Mouse (Mus musculus) embryo, embryonic 10.5 days (tissue): ENCODE measurements around the gene Ccdc183.

Experiments used
- DNase-seq: peaks from one replicate; pipeline ENCODE4 v3.0.0-alpha.2; 2015; ENCODE audit warnings: low spot score

The Ccdc183 gene

GRCm38 (mm10) chr2:25577951-25578795, 39.3 kb downstream of the Ccdc183 start:
- DNase-seq: peak; percentile 59

DNA sequence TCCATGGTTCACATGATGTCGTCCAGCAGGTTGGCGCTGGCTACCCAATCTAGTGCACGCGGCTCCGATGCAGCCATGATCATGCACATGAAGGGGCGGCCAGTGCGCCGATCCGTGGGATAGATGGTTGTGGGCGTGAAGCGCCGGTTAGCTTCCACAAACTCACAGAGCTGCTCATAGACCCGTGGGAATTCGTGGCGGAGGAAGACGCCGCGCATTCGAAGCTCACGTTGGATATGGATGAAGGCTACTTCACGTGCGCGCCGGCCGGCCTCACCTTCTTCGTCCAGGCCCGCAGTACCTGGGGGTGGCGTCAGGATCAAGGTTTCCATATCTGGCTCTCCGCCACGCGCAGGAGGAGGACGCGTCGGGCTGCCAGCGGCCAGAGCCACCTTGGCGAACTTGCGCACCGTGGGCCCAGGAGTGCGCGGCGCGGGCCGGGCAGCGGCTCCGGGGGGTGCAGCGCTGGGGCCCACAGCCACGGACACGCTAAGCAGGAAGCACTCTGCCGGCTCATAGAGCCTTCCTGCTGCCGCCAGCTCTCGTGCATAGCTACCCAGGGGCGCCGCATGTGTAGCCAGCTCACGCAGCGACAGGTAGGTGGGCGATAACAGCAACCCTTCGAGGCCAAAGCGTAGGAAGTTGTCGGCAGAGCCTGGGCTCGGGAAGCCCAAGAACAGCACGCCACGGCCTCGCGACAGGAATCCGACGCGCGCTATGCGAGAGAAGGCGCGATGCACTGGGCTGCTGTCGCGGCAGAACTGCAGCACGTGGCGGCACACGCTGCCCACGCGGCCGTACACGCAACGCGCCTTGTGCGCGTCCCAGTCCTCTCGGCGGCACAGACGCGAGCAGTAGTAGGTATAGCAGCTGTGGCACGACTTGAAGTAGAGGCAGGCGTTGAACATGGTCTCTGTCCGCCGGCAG, 40.2 kb downstream of the Ccdc183 start:
- no peak for DNase-seq

DNA sequence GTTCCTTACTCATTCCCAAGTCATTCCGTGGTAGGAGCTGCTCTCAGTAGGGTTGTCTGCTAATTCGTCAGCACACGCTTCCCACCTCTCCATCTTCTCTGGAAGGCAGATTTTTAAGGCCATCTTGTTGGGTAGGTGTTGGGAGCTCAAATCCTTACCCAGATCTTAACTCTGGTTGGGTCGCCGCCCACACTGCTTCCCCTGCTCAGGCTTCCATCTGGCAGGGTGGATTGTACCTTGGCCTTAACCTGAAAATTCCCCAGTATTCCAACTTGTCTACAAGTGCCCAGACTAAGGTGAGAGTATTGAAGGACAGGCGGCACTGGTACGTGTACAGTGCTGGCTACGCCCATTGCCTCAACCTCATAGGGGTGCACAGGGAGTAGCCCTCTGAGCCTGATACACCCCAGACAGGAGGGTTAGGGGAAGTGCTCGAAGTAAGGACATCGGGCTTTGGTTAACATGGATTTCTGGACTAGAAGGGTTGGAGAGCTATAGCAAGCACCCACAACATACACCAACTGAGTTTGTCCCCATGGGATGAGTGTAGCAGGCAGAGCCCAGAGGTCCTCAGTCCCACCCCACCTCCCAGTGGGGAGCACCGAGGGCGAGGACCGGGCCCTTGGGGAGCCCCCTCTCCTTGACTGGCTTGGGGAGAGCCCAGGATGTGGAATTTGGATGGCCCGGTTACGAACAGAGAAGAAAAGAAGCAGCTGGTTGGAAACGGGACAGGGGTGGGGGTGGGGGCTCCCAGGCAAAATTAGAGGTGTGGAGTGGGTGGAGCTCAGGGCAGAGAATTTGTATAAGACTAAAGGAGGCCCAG, 41.2 kb downstream of the Ccdc183 start:
- DNase-seq: no peak

- DNase-seq: peak; percentile 61
Measured at GRCm38 (mm10) chr2:25575432-25576027, 41.9 kb downstream of the Ccdc183 start.

DNA sequence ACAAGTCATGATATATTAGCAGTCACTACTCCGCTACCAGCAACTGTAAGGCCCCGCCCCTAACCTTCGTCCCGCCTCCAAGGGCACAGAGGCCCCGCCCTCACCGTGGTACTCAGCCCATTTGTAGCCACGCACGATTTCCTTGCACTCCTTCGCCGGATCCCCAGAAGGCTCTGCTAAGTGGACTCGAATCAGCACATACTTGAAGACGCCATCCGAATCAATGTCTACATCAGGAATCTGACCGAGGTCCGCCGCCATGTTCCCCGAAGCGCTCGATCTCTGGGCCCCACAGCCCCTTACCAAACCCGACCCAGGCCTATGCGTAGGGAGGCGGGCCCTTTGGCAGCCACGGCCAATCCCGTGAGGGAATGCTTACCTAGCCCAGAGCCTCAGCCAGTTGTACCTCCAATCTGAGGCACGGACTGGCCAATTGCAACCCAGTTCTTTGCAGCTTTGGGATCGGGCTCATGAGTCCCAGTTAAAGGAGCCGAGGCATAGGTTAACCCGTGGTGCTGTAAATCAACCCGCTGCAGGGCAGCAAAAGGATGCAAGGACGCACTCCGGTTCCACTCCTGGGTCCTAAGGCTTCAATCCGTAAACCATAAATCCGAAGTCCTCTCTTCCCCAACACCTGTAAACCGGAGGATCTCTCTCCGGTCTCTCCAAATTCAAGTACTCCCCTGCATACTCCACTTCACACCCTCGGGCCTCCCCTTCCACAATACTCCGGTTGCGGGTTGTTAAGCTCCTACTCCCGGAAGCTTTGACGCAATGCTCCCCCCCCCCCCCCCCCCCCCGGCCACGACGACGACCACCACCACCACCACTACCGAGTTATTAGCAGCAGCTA, 42.7 kb downstream of the Ccdc183 start, which contains the start of the genes Mamdc4 and Phpt1:
TSS of gene Mamdc4 (minus strand) at position 267 of the 853 bp plus-strand sequence.
TSS of gene Phpt1 (minus strand) at position 646 of the 853 bp plus-strand sequence.
- peak; percentile 99 for DNase-seq

- DNase-seq: no peak
Measured at GRCm38 (mm10) chr2:25574136-25574535, 43.3 kb downstream of the Ccdc183 start.

GRCm38 (mm10) chr2:25573068-25573467, 44.4 kb downstream of the Ccdc183 start:
- DNase-seq: no peak

DNA sequence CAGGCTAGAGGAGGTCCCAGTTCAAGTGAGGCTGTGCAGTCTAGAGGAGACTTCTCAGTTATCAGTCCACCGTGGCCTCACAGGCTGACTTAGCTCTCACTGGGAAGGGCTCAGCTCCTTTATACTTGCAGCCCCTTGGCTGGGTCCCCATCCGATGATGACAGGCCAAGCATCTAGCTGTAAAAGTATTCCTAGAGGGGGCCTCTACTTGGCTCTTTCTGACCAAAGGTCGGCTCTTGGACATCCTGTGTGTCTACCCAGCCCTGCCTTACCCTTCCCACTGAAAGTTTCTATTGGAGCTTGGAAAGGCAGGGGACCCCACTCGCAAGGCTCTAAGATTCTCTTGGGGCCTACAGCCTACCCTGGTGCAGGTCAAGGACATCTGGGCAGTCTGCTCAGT, 46.3 kb downstream of the Ccdc183 start:
- DNase-seq: no peak

- DNase-seq: no peak
Measured at GRCm38 (mm10) chr2:25569323-25569722, 48.2 kb downstream of the Ccdc183 start.

DNA sequence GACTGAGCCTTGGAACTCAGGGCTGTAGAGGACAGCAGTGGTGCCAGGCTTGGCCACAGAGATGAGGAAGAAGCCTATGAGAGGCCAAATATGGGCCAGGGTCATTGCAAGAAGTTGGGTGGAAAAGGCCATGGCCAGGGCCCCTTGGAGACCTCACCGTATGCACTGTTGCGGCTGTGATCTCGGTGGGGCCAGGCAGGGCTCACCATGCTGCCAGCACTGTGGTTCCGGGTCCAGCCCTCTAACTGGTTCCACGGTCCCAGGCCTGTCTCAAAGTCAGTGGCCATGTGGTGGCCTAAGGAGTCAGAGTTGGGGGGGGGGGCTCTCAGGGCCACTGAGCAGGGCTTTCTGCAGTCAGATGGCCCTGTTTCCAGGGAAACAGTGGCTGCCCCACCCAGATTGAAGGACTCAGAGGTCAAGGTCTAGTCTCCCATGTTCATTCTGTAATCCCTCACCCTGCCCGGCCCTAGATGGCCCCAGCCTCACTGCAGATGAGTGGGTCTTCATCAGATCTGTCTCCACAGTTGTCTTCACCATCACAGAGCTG, 48.9 kb downstream of the Ccdc183 start:
- DNase-seq: no peak

DNA sequence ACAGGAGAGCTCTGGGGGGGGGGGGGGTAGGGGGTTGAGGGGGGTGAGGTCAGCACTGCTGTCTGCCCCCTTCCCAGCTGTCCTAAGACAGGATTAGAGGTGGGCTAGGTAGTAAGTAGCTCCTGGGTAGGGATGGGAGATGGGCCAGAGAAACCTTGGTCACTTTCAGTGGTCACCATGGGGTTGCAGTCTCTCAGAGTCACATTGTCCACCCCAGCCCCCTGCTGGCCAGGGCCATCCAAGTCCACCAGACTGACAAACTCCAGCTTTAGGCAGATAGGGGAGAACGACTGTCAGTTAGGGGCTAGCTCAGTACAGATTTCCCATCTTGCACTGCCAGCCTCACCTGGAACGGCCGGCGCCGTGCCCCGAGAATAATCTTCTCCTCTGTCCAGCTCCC, 50.9 kb downstream of the Ccdc183 start:
- DNase-seq: no peak

DNA sequence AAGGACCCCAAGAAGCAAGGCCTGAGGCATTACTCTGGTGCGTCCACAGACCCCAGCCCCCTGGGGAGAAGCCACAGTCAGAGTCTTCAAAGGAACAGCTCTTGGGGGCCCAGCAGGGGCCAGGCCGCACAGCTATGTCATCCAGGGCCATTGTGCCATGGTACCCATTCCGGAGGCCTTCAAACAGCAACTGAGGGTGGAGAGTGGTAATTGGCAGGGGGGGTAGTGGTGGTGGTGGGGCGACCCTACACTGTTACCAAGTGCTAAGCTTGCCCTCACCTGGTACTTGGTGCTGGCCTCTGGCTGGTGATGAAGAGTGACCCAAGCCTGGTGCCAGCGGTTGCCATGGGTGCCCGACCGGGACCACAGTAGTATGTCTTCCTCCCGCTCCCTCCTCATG, 51.7 kb downstream of the Ccdc183 start:
- DNase-seq: no peak

DNA sequence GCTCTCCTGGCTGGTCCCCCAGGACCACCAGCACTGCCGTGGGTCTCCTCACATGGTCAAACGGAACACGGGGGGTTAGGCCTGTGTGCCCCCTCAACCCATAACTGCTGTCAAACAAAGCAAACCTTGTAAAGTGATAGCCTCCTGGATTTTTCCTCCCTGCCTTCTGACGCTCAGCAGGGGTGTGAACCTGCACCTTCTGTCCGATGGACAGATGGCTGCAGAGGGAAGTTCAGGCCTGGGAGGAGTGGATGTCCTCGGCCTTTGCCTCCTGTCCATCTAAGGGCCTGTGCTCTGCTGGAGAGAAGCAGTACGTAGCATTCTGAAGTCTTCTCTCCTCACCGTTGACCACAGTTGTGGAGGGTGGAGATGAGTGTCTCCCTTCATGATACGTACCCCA, 55.5 kb downstream of the Ccdc183 start:
- no peak for DNase-seq

GRCm38 (mm10) chr2:25560551-25560950, 56.9 kb downstream of the Ccdc183 start:
- no peak for DNase-seq

GRCm38 (mm10) chr2:25558774-25559173, 58.7 kb downstream of the Ccdc183 start:
- DNase-seq: no peak
